Mouse (Mus musculus) skeletal muscle tissue, adult 2 months (tissue): ENCODE results near the gene Hp.

Experiments used
- DNase-seq: peaks from one replicate; pipeline ENCODE4 v3.0.0-alpha.2; 2012; ENCODE audit warnings: low read depth, low spot score

Gene Hp

DNA sequence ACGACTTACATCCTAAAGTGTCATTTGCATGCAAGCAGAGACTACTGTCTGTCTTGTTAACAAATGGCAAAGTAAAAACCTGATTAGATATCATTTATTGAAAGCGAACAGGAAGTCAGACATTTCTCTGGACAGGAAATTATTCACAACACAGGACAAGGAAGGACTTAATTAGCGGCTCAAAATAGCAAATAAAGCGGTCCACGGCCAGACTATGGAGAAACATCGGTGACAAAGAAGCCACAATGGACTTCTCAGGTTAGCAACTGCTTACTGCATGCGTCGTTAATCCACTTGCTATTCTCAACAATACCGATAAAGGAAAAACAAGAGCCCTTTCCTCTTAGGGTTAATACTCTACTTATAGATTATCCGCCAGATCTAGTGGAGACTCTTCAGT is 14.2 kb downstream of the Hp start:
- DNase-seq: no peak

DNA sequence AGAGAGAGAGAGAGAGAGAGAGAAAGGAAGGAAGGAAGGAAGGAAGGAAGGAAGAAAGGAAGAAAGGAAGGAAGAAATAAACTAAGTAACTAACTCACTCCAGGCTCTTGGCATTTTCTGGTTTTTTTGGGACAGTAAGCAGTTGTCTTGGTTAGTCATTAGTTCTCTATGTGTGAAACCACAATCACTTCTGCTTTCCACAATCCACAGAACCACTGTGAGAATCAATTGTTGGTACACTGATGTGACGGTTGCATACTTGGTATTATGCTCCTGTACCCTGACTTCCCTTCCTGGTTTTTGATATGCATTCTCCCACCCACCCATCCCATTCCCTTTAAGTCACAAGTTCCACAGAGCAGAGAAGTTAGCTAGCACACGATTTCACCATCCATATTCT is 15.1 kb downstream of the Hp start:
- no peak for DNase-seq

- DNase-seq: no peak
Measured at GRCm38 (mm10) chr8:109551663-109552062, 27.3 kb downstream of the Hp start.

DNA sequence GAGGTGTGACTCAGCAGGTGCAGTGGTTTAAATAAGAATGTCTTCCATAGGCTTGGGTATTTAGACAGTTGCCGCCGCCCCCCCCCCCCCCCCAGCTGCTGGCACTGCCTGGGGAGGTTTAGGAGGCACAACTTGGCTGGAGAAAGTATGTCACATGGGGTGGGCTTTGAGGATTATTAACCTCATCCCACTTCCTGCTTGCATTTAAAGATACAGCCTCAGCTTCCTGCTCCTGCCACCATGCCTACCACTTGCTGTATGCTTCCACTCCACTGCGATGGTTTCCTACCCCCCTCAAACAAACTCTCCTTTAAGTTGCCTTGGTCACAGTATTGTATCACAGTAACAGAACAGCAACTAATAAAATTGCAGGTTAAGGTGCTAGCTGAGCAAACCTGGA is 34.9 kb downstream of the Hp start:
- DNase-seq: no peak

DNA sequence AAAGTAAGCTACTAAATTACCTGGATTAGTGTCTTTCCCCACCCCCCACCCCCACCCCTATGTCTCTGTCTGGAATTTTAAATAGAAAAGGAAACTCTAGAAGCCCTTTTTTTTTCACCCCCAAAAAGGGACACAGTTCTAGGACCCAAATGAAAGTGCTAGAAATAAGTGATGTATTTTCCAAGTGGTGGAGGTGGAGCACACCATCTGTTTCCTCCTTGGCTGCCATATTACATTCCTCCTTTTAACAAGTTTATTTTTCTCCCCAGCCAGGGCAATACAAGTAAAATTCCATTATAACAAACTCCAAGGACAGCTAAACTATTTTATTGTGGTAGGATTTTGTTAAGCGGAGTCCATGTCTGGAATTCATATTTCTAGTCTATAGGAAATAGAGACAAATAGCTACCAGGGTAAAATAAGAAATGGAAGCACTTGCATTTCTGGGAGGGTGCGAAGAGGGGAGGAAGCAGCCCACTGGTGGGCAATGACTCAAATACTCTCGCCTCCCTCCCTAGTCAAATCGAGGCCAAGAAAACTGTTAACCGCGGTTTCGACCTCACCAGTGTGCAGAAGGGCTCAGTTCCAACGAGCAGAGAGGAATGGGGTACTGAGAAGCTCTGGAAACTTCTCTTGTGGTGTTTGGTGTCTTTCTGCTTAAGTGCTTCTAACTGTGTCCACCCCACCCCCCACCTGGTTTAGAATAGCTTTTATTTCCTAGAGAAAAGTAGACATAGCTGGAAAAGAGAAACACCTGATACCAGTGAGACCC is 36.0 kb downstream of the Hp start:
- no peak for DNase-seq

GRCm38 (mm10) chr8:109542165-109542564 is 36.8 kb downstream of the Hp start:
- no peak for DNase-seq

GRCm38 (mm10) chr8:109536703-109537102 is 42.3 kb downstream of the Hp start:
- DNase-seq: peak; percentile 35

DNA sequence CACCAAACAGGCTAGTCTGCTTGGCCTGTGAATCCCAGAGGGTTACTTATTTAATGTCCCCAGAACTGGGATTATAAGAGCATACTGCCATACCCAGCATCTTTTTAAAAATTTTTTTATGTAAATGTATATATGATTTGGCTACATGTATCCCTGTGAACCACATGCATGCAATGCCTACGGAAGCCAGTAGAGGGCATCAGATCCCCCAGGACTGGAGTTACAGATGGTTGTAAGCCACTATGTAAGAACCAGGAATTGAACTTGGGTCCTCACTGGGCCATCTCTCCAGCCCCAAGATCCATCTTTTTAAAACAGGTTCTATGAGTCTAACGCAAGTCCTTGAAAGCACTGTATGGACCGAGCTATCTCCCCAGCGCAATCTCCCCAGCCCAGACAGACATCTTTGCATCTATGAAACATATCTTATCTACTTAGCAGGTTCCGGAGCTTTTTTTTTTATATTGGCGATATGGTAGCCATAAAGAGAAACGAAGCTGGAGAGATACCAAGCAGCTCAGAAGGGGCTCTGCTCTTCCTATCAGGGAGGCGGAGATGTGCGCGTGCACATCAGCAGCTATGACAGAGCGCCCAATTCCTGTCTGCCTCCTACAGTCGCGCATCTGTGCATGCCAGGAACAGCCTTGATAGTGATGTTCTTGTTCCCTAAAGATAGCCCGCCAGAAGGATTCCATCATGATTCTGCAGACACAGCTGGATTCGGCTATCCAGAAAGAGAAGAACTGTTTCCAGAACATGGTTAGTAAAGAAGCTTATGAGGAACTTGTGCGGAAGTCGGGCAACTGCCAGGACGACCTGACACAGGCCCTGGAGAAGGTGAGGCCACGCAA is 43.6 kb downstream of the Hp start:
- DNase-seq: no peak
